Mouse (Mus musculus): ENCODE results near the gene Pecr. TPM values are rescaled to one million over a fixed set of nuclear protein-coding genes. Genes with fewer than 3 reads are reported as not detected.

Gene Pecr
- total and polyA plus RNA-seq, 3 experiments = 17.6 to 24.8 (median 21.3) TPM

DNA sequence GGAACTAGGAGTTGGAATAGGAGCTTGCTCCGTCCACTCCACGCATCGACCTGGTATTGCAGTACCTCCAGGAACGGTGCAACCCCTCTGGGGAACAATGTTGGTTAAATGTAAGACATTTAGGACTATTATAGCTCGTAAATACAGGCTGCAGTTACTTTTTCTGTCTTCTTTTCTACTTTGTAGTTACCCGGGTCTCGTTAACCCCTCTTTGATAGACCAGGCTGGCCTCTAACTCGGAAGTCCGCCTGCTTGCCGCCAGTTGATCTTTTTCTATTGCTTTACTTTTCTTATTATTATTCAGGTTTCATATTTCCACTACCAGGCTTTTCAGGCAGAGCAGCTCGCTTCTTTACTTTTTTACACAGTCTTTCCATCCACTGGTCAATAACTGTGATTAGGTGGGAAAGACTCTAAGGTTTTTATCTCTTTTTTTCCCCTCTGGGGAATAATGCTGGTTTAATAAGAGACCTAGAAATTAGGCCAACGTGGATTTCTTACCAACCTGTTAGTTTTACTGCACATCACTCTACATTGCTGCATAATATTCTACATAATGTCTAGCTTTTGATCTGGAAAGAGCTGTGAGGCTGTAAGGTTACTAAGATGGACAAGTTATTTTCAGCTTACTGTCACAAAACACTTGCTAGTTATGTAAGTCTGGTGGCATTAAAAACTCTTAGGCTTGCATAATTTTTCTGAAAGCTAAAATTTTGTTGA, 39.6 kb downstream of the Pecr start:
- in situ Hi-C loops (cut with MboI; ENCODE audit: low pct_ligation_motif_present, low pct_unique_long_range_greater_than_20kb, low sequenced_read_pairs) (no loop called here), dilution Hi-C loops (cut with MboI; ENCODE audit: extremely low pct_ligation_motif_present, extremely low pct_unique_long_range_greater_than_20kb, low sequenced_read_pairs) (no loop called here)
- TF ChIP-seq BHLHE40 (IDR thresholded peaks at IDR 0.05; ENCODE audit: low read depth, low read length) (peak; percentile 18; the same call in 1 of the 2 replicates), GABPA (IDR thresholded peaks at IDR 0.05; ENCODE audit: insufficient replicate concordance, low read depth, low read length) (no peak), TCF12 (IDR thresholded peaks at IDR 0.05; ENCODE audit: low read depth, low read length) (peak; percentile 89), RAD21 (IDR thresholded peaks at IDR 0.05; ENCODE audit: low read depth, low read length) (no peak), TBP (conservative IDR thresholded peaks at IDR 0.05; ENCODE audit: low read depth, low read length) (peak; percentile 96), USF1 (IDR thresholded peaks at IDR 0.05; ENCODE audit: low read depth, low read length) (no peak), MAFK (IDR thresholded peaks at IDR 0.05; ENCODE audit: insufficient replicate concordance, low read length) (peak; percentile 71; the same call in 1 of the 2 replicates), MAX (IDR thresholded peaks at IDR 0.05; ENCODE audit: low read length) (peak; percentile 60; the same call in 1 of the 2 replicates), MEF2A (IDR thresholded peaks at IDR 0.05; ENCODE audit: borderline replicate concordance, low read depth, low read length) (peak; percentile 90), ETS1 (conservative IDR thresholded peaks at IDR 0.05; ENCODE audit: low read depth, low read length) (peak; percentile 98), SIN3A (IDR thresholded peaks at IDR 0.05; ENCODE audit: low read length) (peak; percentile 79; the same call in 1 of the 2 replicates), MXI1 (IDR thresholded peaks at IDR 0.05; ENCODE audit: low read depth, low read length) (peak; percentile 5; the same call in 1 of the 2 replicates), E2F4 (IDR thresholded peaks at IDR 0.05; ENCODE audit: insufficient replicate concordance, low read depth, low read length) (0 out of 2 replicates have a peak, but pooled peaks have one; percentile 86), JUND (conservative IDR thresholded peaks at IDR 0.05; ENCODE audit: low read depth, low read length) (no peak; the same call in 1 of the 2 replicates), NRF1 (IDR thresholded peaks at IDR 0.05; ENCODE audit: low read depth, low read length) (peak; percentile 44), RCOR1 (conservative IDR thresholded peaks at IDR 0.05; ENCODE audit: low read depth, low read length) (peak; percentile 94; the same call in 1 of the 2 replicates), HCFC1 (IDR thresholded peaks at IDR 0.05; ENCODE audit: low read depth, low read length) (peak; percentile 75), MAZ (IDR thresholded peaks at IDR 0.05; ENCODE audit: low read depth, low read length) (peak; percentile 90), NELFE (IDR thresholded peaks at IDR 0.05; ENCODE audit: low read depth, low read length) (peak; percentile 98), POLR2AphosphoS2 (IDR thresholded peaks at IDR 0.05; ENCODE audit: low read depth, low read length) (peak; percentile 100), ZNF384 (IDR thresholded peaks at IDR 0.05; ENCODE audit: low read depth, low read length) (peak; percentile 54), MYC (IDR thresholded peaks at IDR 0.05; ENCODE audit: low read depth, low read length) (peak; percentile 70), JUN (IDR thresholded peaks at IDR 0.05; ENCODE audit: insufficient read depth, low read depth, low read length) (no peak; the same call in 1 of the 2 replicates), POLR2A (IDR thresholded peaks at IDR 0.05; ENCODE audit: low read depth, low read length) (peak; percentile 100), CHD2 (IDR thresholded peaks at IDR 0.05; ENCODE audit: low read length) (peak; percentile 64), USF2 (conservative IDR thresholded peaks at IDR 0.05; ENCODE audit: low read depth, low read length) (no peak), ELF1 (IDR thresholded peaks at IDR 0.05; ENCODE audit: low read depth, low read length) (peak; percentile 30; the same call in 1 of the 2 replicates), IRF4 (IDR thresholded peaks at IDR 0.05; ENCODE audit: low read depth, low read length) (peak; percentile 81), ZC3H11A (IDR thresholded peaks at IDR 0.05; ENCODE audit: low read depth, low read length) (peak; percentile 15; the same call in 1 of the 2 replicates), ZMIZ1 (IDR thresholded peaks at IDR 0.05; ENCODE audit: low read depth, low read length) (peak; percentile 100)
- Histone ChIP-seq H3K4me1 (ENCODE audit: control insufficient read depth in 1 of 2, insufficient read depth in 2 of 2) (peaks cover 3 to 21% of the 10 kb centered on the region in 2 experiments; a peak in 2 of 4 replicates), H3K79me2 (replicated peaks; ENCODE audit: control insufficient read depth, extremely low read depth, insufficient read depth, poor library complexity, severe bottlenecking) (no peaks in the 10 kb centered on the region), H3K27me3 (replicated peaks) (no peaks in the 10 kb centered on the region), H3K4me3 (replicated peaks in 1 of 3; ENCODE audit: low read depth in 2 of 3, low read length in 2 of 3, poor library complexity in 1 of 3) (no peak overlapping the region), H3K36me3 (replicated peaks in 1 of 2; ENCODE audit: control insufficient read depth in 1 of 2, insufficient read depth in 1 of 2, low read length in 1 of 2) (no peaks in the 10 kb centered on the region), H3K9me3 (replicated peaks; ENCODE audit: low read length) (no peaks in the 10 kb centered on the region), H3K9ac (ENCODE audit: insufficient read depth, low read depth) (no peak overlapping the region), H3K4me2 (ENCODE audit: insufficient read depth, low read depth, poor library complexity, severe bottlenecking) (no peak overlapping the region; the same call in 1 of the 2 replicates), H3K27ac (ENCODE audit: insufficient read depth, low read depth) (no peak overlapping the region)
- DNase-seq (ENCODE audit: extremely low read depth) = peak; percentile 96

Data from CH12.LX (cell line).